Mouse (Mus musculus): ENCODE data around the gene Vdac1. TPM values are rescaled to one million over a fixed set of nuclear protein-coding genes. Genes with fewer than 3 reads are reported as not detected.

The Vdac1 gene
- 35.7 and 39.6 TPM in 2 replicates for polyA plus RNA-seq (2012; rRNA removed)

GRCm38 (mm10) chr11:52360471-52361277 lies at the start of gene Vdac1:
Vdac1 (plus strand) TSS chr11:52360860.

GRCm38 (mm10) chr11:52395940-52396596 lies 35.4 kb downstream of the Vdac1 start, which contains the start of gene 9530068E07Rik:
9530068E07Rik (plus strand) TSS chr11:52396428.

Other genes starting within 250 kb of the Vdac1 start
- gene Olfr1373, start 215.3 kb upstream of the Vdac1 start, polyA plus RNA-seq (2012; rRNA removed): not detected in 2 replicates
- gene Olfr1371, start 146.9 kb upstream of the Vdac1 start, polyA plus RNA-seq (2012; rRNA removed): not detected in 2 replicates
- gene Skp1a, start 128.9 kb upstream of the Vdac1 start, polyA plus RNA-seq (2012; rRNA removed): 2.3 and 3.2 TPM in 2 replicates
- gene Tcf7, start 77.8 kb upstream of the Vdac1 start, polyA plus RNA-seq (2012; rRNA removed): 2.5 and 3.1 TPM in 2 replicates
- 40.5 and 55.5 TPM in 2 replicates for gene 9530068E07Rik, start 35.6 kb downstream of the Vdac1 start, polyA plus RNA-seq (2012; rRNA removed)

Data from stomach, adult 2 months (tissue).